Mouse (Mus musculus) testis, adult 2 months (tissue): ENCODE data around the gene Zbtb17. TPM values are rescaled to one million over a fixed set of nuclear protein-coding genes. Genes with fewer than 3 reads are reported as not detected.

Experiments
- H3K27ac ChIP-seq: fragments of 200-500 bp; 2 replicates; pipeline ENCODE4 v1.5.1; 2012; ENCODE audit warnings: low read depth, low read length; ENCODE audit not compliant: control insufficient read depth, insufficient read depth
- H3K27me3 ChIP-seq: fragments of 200-500 bp; 2 replicates; pipeline ENCODE4 v1.6.1; 2012; ENCODE audit warnings: mild to moderate bottlenecking, low read length, moderate library complexity; ENCODE audit not compliant: control insufficient read depth, insufficient read depth
- H3K36me3 ChIP-seq: fragments of 200-500 bp; 2 replicates; pipeline ENCODE4 v1.6.1; 2012; ENCODE audit warnings: mild to moderate bottlenecking, low read length; ENCODE audit not compliant: control insufficient read depth, insufficient read depth
- H3K4me1 ChIP-seq: fragments of 200-500 bp; 2 replicates; pipeline ENCODE4 v1.6.1; 2012; ENCODE audit warnings: low read length; ENCODE audit not compliant: control insufficient read depth, insufficient read depth
- H3K4me3 ChIP-seq: fragments of 200-500 bp; 2 replicates; pipeline ENCODE4 v1.5.1; 2012; ENCODE audit warnings: low read depth, mild to moderate bottlenecking, low read length, moderate library complexity, mixed read lengths; ENCODE audit not compliant: control insufficient read depth
- CTCF ChIP-seq: fragments of 200-500 bp; IDR thresholded peaks from 2 replicates; pipeline ENCODE4 v1.5.1; 2012; ENCODE audit warnings: low read depth, mild to moderate bottlenecking, inconsistent platforms, low read length, moderate library complexity; ENCODE audit not compliant: control insufficient read depth, insufficient read depth, insufficient replicate concordance
- POLR2A ChIP-seq: fragments of 200-500 bp; IDR thresholded peaks from 2 replicates; pipeline ENCODE4 v1.6.1; 2012; ENCODE audit warnings: low read depth, mild to moderate bottlenecking, inconsistent platforms, low read length, moderate library complexity; ENCODE audit not compliant: control insufficient read depth
- polyA plus RNA-seq: library from polyadenylated mRNA; depleted of rRNA; stranded (reverse); fragments of >200 nt; gene quantifications from 2 replicates; pipeline ENCODE4 v1.2.3, GENCODE M21; 2012

The Zbtb17 gene
- polyA plus RNA-seq, 1 experiment, result 24.6 TPM

- H3K27me3 ChIP-seq, result no peaks in the 10 kb centered on the region
- H3K27ac ChIP-seq, result no peak overlapping the region
- no peak for TF ChIP-seq CTCF
- no peak for TF ChIP-seq POLR2A
- H3K4me3 ChIP-seq, result no peak overlapping the region
- no peaks in the 10 kb centered on the region for H3K4me1 ChIP-seq
- peaks cover 2% of the 10 kb centered on the region for H3K36me3 ChIP-seq
Measured at GRCm38 (mm10) chr4:141469343-141469742, 24.9 kb downstream of the Zbtb17 start.

- no peaks in the 10 kb centered on the region; the same call in none of the 2 replicates for H3K36me3 ChIP-seq
- H3K4me1 ChIP-seq, result no peaks in the 10 kb centered on the region
- TF ChIP-seq CTCF, result no peak
- TF ChIP-seq POLR2A, result no peak
- H3K27me3 ChIP-seq, result no peaks in the 10 kb centered on the region
- no peak overlapping the region for H3K27ac ChIP-seq
- H3K4me3 ChIP-seq, result no peak overlapping the region
Measured at GRCm38 (mm10) chr4:141471491-141471890, 27.0 kb downstream of the Zbtb17 start.

GRCm38 (mm10) chr4:141472641-141473321 lies 28.3 kb downstream of the Zbtb17 start:
- Histone ChIP-seq H3K36me3 (no peaks in the 10 kb centered on the region; the same call in none of the 2 replicates), H3K27ac (no peak overlapping the region), H3K27me3 (no peaks in the 10 kb centered on the region), H3K4me1 (no peaks in the 10 kb centered on the region), H3K4me3 (no peak overlapping the region)
- TF ChIP-seq CTCF (no peak), POLR2A (no peak)

GRCm38 (mm10) chr4:141474431-141474830 lies 30.0 kb downstream of the Zbtb17 start:
- no peaks in the 10 kb centered on the region for H3K27me3 ChIP-seq
- no peaks in the 10 kb centered on the region for H3K4me1 ChIP-seq
- TF ChIP-seq POLR2A (no peak), CTCF (no peak)
- H3K4me3 ChIP-seq, result no peak overlapping the region
- H3K36me3 ChIP-seq, result no peaks in the 10 kb centered on the region; the same call in none of the 2 replicates
- no peak overlapping the region for H3K27ac ChIP-seq

GRCm38 (mm10) chr4:141477681-141478102 lies 33.2 kb downstream of the Zbtb17 start:
- H3K27ac ChIP-seq, result peak overlapping the region; percentile 27; the same call in 1 of the 2 replicates
- no peak overlapping the region for H3K4me3 ChIP-seq
- TF ChIP-seq CTCF (no peak), POLR2A (no peak)
- H3K27me3 ChIP-seq, result no peaks in the 10 kb centered on the region
- H3K36me3 ChIP-seq, result no peaks in the 10 kb centered on the region; the same call in none of the 2 replicates
- H3K4me1 ChIP-seq, result no peaks in the 10 kb centered on the region

GRCm38 (mm10) chr4:141478225-141478624 lies 33.8 kb downstream of the Zbtb17 start:
- Histone ChIP-seq H3K4me3 (no peak overlapping the region), H3K27ac (peak overlapping the region; percentile 51; the same call in 1 of the 2 replicates), H3K4me1 (no peaks in the 10 kb centered on the region), H3K27me3 (no peaks in the 10 kb centered on the region), H3K36me3 (no peaks in the 10 kb centered on the region; the same call in none of the 2 replicates)
- TF ChIP-seq POLR2A, result no peak
- no peak for TF ChIP-seq CTCF

- Histone ChIP-seq H3K27me3 (no peaks in the 10 kb centered on the region), H3K4me3 (no peak overlapping the region), H3K4me1 (no peaks in the 10 kb centered on the region), H3K27ac (no peak overlapping the region), H3K36me3 (no peaks in the 10 kb centered on the region; the same call in none of the 2 replicates)
- TF ChIP-seq CTCF (no peak), POLR2A (no peak)
Measured at GRCm38 (mm10) chr4:141478794-141479193, 34.3 kb downstream of the Zbtb17 start.

GRCm38 (mm10) chr4:141479411-141479810 lies 35.0 kb downstream of the Zbtb17 start:
- TF ChIP-seq CTCF (no peak), POLR2A (no peak)

More at GRCm38 (mm10) chr4:141479411-141479810, 35.0 kb downstream of the Zbtb17 start:
- no peak overlapping the region for H3K27ac ChIP-seq
- H3K4me3 ChIP-seq, result no peak overlapping the region
- H3K36me3 ChIP-seq, result no peaks in the 10 kb centered on the region; the same call in none of the 2 replicates
- no peaks in the 10 kb centered on the region for H3K27me3 ChIP-seq
- H3K4me1 ChIP-seq, result no peaks in the 10 kb centered on the region
